Comparison of ENCODE assay signal across 32 mouse cellular contexts in the genomic region with DNA sequence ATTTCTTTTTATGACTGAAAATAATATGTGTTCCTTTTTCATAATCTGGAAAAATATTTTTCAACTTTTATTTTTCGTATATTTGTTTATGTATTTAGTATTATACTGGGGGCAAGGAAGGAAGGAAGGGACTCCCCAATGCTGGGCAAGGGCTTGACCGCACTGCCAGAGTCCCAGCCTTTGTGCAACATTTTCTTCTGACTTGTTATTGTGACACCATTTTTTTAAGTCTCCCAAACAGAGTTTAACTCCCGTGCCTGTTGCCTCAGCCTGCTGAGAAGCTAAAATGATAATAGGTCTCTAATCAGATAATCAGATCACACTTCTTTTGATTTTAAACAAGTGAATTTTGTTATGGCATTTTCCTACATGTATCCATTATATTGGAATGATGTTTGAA.
"Had no signal": no experiment of that assay in that cellular context is flagged by ENCODE, and none has a peak within 500 bp of the region (broad histone marks: within the 10 kb centered on the region; RNA-seq: fewer than 3 reads in every experiment).

No protein-coding gene starts in this region.

- H3K27ac ChIP-seq: left cerebral cortex, adult 2 months; limb, embryonic 10.5 days; limb, embryonic 12.5 days; limb, embryonic 13.5 days; limb, embryonic 15.5 days; liver, embryonic 12.5 days; liver, embryonic 13.5 days; liver, embryonic 14.5 days; liver, embryonic 15.5 days; lung, embryonic 15.5 days; macrophage; midbrain, embryonic 10.5 days; midbrain, embryonic 12.5 days; midbrain, embryonic 13.5 days; midbrain, embryonic 15.5 days had no signal

- H3K9me3 ChIP-seq: limb, embryonic 10.5 days; limb, embryonic 12.5 days; limb, embryonic 13.5 days; limb, embryonic 15.5 days; liver, embryonic 12.5 days; liver, embryonic 13.5 days; liver, embryonic 15.5 days; lung, embryonic 15.5 days; megakaryocyte, embryonic 14.5 days; midbrain, embryonic 10.5 days; midbrain, embryonic 12.5 days; midbrain, embryonic 13.5 days; midbrain, embryonic 15.5 days had no signal

- H3K4me1 ChIP-seq: limb, embryonic 10.5 days; limb, embryonic 12.5 days; limb, embryonic 13.5 days; limb, embryonic 15.5 days; liver, embryonic 12.5 days; liver, embryonic 13.5 days; liver, embryonic 15.5 days; lung, embryonic 15.5 days; megakaryocyte, embryonic 14.5 days; midbrain, embryonic 10.5 days; midbrain, embryonic 12.5 days; midbrain, embryonic 13.5 days; midbrain, embryonic 15.5 days had no signal

- H3K9ac ChIP-seq: limb, embryonic 12.5 days; limb, embryonic 13.5 days; limb, embryonic 15.5 days; liver, embryonic 12.5 days; liver, embryonic 13.5 days; liver, embryonic 14.5 days; liver, embryonic 15.5 days; liver, postnatal 0 days; lung, embryonic 14.5 days; lung, embryonic 15.5 days; midbrain, embryonic 12.5 days; midbrain, embryonic 13.5 days; midbrain, embryonic 15.5 days had no signal

- H3K36me3 ChIP-seq: limb, embryonic 10.5 days; limb, embryonic 12.5 days; limb, embryonic 13.5 days; limb, embryonic 15.5 days; liver, embryonic 12.5 days; liver, embryonic 13.5 days; liver, embryonic 15.5 days; lung, embryonic 15.5 days; midbrain, embryonic 10.5 days; midbrain, embryonic 12.5 days; midbrain, embryonic 13.5 days; midbrain, embryonic 15.5 days had no signal

- H3K4me3 ChIP-seq: left cerebral cortex, adult 2 months; limb, embryonic 10.5 days; limb, embryonic 12.5 days; limb, embryonic 13.5 days; limb, embryonic 15.5 days; liver, embryonic 12.5 days; liver, embryonic 13.5 days; liver, embryonic 15.5 days; lung, embryonic 15.5 days; megakaryocyte, embryonic 14.5 days; midbrain, embryonic 10.5 days; midbrain, embryonic 12.5 days; midbrain, embryonic 13.5 days; midbrain, embryonic 15.5 days; myocyte had no signal

- DNase-seq: left cerebral cortex, postnatal 4 days; liver; liver, embryonic 13.5 days; liver, postnatal 0 days; lung, adult 18-20 months; lung, adult 2 months; lung, embryonic 14.5 days; lung, postnatal 10 days; lung, postnatal 14 days; lung, postnatal 36 days; lung, postnatal 4 days; midbrain, embryonic 14.5 days had no signal

- H3K27me3 ChIP-seq: limb, embryonic 12.5 days; limb, embryonic 13.5 days; limb, embryonic 15.5 days; liver, embryonic 12.5 days; liver, embryonic 13.5 days; liver, embryonic 15.5 days; lung, embryonic 15.5 days; megakaryocyte, embryonic 14.5 days; midbrain, embryonic 12.5 days; midbrain, embryonic 13.5 days; midbrain, embryonic 15.5 days had no signal

- H3K4me2 ChIP-seq: limb, embryonic 12.5 days; limb, embryonic 13.5 days; limb, embryonic 15.5 days; liver, embryonic 11.5 days; liver, embryonic 12.5 days; liver, embryonic 13.5 days; liver, embryonic 15.5 days; lung, embryonic 14.5 days; lung, embryonic 15.5 days; midbrain, embryonic 11.5 days; midbrain, embryonic 12.5 days; midbrain, embryonic 13.5 days; midbrain, embryonic 15.5 days had no signal

- ATAC-seq: liver, embryonic 12.5 days; liver, postnatal 0 days; lung, postnatal 0 days; midbrain, embryonic 13.5 days; midbrain, embryonic 15.5 days; midbrain, embryonic 16.5 days had no signal
